Mouse (Mus musculus): ENCODE measurements around the gene Inpp5d.

Gene Inpp5d

GRCm38 (mm10) chr1:87624826-87625225, 4.7 kb downstream of the Inpp5d start:
- no peak for DNase-seq

- DNase-seq: no peak
These were observed 5.3 kb downstream of the Inpp5d start for GRCm38 (mm10) chr1:87625254-87626025.

- peak; percentile 27 to 47 for DNase-seq
These were observed 6.2 kb downstream of the Inpp5d start for GRCm38 (mm10) chr1:87626344-87626743.

GRCm38 (mm10) chr1:87628085-87628484, 8.0 kb downstream of the Inpp5d start:
- DNase-seq: no peak

GRCm38 (mm10) chr1:87631584-87631983, 11.5 kb downstream of the Inpp5d start:
- DNase-seq: no peak

- no peak for DNase-seq
These were observed 12.1 kb downstream of the Inpp5d start for GRCm38 (mm10) chr1:87632163-87632562.

- DNase-seq: no peak
These were observed 16.6 kb downstream of the Inpp5d start for GRCm38 (mm10) chr1:87636716-87637117.

- DNase-seq: no peak
These were observed 17.2 kb downstream of the Inpp5d start for GRCm38 (mm10) chr1:87637121-87637877.

GRCm38 (mm10) chr1:87637878-87638600, 17.9 kb downstream of the Inpp5d start:
- no peak for DNase-seq

GRCm38 (mm10) chr1:87639724-87640123, 19.6 kb downstream of the Inpp5d start:
- DNase-seq: peak in 1 of 2 experiments; percentile 39

- peak; percentile 50 to 67 for DNase-seq
These were observed 20.1 kb downstream of the Inpp5d start for GRCm38 (mm10) chr1:87640165-87640661.

GRCm38 (mm10) chr1:87643016-87643415, 22.9 kb downstream of the Inpp5d start:
- no peak for DNase-seq

- DNase-seq: peak; percentile 45 to 58
These were observed 24.9 kb downstream of the Inpp5d start for GRCm38 (mm10) chr1:87645041-87645440.

GRCm38 (mm10) chr1:87645748-87646147, 25.6 kb downstream of the Inpp5d start:
- no peak for DNase-seq

GRCm38 (mm10) chr1:87647820-87648219, 27.7 kb downstream of the Inpp5d start:
- DNase-seq: no peak

GRCm38 (mm10) chr1:87648657-87649056, 28.5 kb downstream of the Inpp5d start:
- DNase-seq: no peak

GRCm38 (mm10) chr1:87649219-87649805, 29.2 kb downstream of the Inpp5d start:
- no peak for DNase-seq

GRCm38 (mm10) chr1:87649958-87650474, 29.9 kb downstream of the Inpp5d start:
- no peak for DNase-seq

- DNase-seq: peak; percentile 6 to 32
These were observed 30.5 kb downstream of the Inpp5d start for GRCm38 (mm10) chr1:87650611-87651079.

- no peak for DNase-seq
These were observed 31.3 kb downstream of the Inpp5d start for GRCm38 (mm10) chr1:87651436-87651835.

- no peak for DNase-seq
These were observed 35.0 kb downstream of the Inpp5d start for GRCm38 (mm10) chr1:87655101-87655500.

GRCm38 (mm10) chr1:87658063-87658462, 38.0 kb downstream of the Inpp5d start:
- DNase-seq: peak in 1 of 2 experiments; percentile 11
